Mouse (Mus musculus): Measurements from ENCODE around the gene Slc9c1.

- TF ChIP-seq POLR2A (IDR thresholded peaks at IDR 0.05; ENCODE audit: extremely low read depth, insufficient read depth, low read length) (no peak), CTCF (IDR thresholded peaks at IDR 0.05; ENCODE audit: extremely low read depth, insufficient read depth, low read length) (no peak)
Observed at GRCm38 (mm10) chr16:45643944-45644343, 108.8 kb downstream of the Slc9c1 start.

Data from cortical plate, adult 2 months (tissue).